Mouse (Mus musculus) neural tube, embryonic 15.5 days (tissue): ENCODE data around the gene Arl2. TPM values are rescaled to one million over a fixed set of nuclear protein-coding genes. Genes with fewer than 3 reads are reported as not detected.
"Not testable (repeated sequence)": the region's sequence is repeated elsewhere in the genome, so short reads cannot be mapped to it uniquely, and the experiment has no call there.

ENCODE experiments used
- ATAC-seq: fragments of 200-750 bp; cut with Nextera tagmentation; 2 replicates; pipeline ENCODE4 v1.8.0; 2017; ENCODE audit warnings: mild to moderate bottlenecking, moderate TSS enrichment, moderate library complexity; ENCODE audit not compliant: low FRiP score
- H3K27ac ChIP-seq: fragments of 300-500 bp; sonication (generic); replicated peaks from 2 replicates; pipeline ENCODE4 v1.5.1; 2015; ENCODE audit warnings: mild to moderate bottlenecking, inconsistent platforms
- H3K27me3 ChIP-seq: fragments of 300-500 bp; sonication (generic); replicated peaks from 2 replicates; pipeline ENCODE4 v1.6.1; 2015; ENCODE audit warnings: inconsistent platforms
- H3K36me3 ChIP-seq: fragments of 300-500 bp; sonication (generic); 2 replicates; pipeline ENCODE4 v1.6.1; 2015; ENCODE audit warnings: inconsistent platforms
- H3K4me1 ChIP-seq: fragments of 300-500 bp; sonication (generic); 2 replicates; pipeline ENCODE4 v1.6.1; 2015; ENCODE audit warnings: inconsistent platforms
- H3K4me2 ChIP-seq: fragments of 300-500 bp; sonication (generic); 2 replicates; pipeline ENCODE4 v1.6.1; 2015; ENCODE audit warnings: inconsistent platforms, mild to moderate bottlenecking, moderate library complexity
- H3K4me3 ChIP-seq: fragments of 300-500 bp; sonication (generic); replicated peaks from 2 replicates; pipeline ENCODE4 v1.5.1; 2015; ENCODE audit warnings: mild to moderate bottlenecking, inconsistent platforms
- H3K9ac ChIP-seq: fragments of 300-500 bp; sonication (generic); replicated peaks from 2 replicates; pipeline ENCODE4 v1.6.1; 2015; ENCODE audit warnings: mild to moderate bottlenecking, inconsistent platforms
- H3K9me3 ChIP-seq: fragments of 300-500 bp; sonication (generic); replicated peaks from 2 replicates; pipeline ENCODE4 v1.6.1; 2016; ENCODE audit warnings: inconsistent platforms
- WGBS: fragments of 180-500 bp; shearing (Covaris S2); methylation state at CpG from one replicate; pipeline ENCODE4 v1.1.7; 2015; ENCODE audit warnings: mixed read lengths; 5-methylcytosine and 5-hydroxymethylcytosine counted together
- polyA plus RNA-seq: library from polyadenylated mRNA; unstranded; fragments of >200 nt; fragmentation: Nextera tagmentation; extraction: Ambion mirVana; gene quantifications from 2 replicates; pipeline ENCODE4 v1.2.1, GENCODE M21; 2015

Arl2 gene
- polyA plus RNA-seq, 1 experiment from 2014 or later = 157 TPM

GRCm38 (mm10) chr19:6144842-6145241, 3.5 kb upstream of the Arl2 start:
- ATAC-seq = no peak
- no peak overlapping the region for H3K4me3 ChIP-seq
- no peaks in the 10 kb centered on the region for H3K9me3 ChIP-seq
- H3K9ac ChIP-seq = no peak overlapping the region
- H3K36me3 ChIP-seq = no peaks in the 10 kb centered on the region
- H3K4me2 ChIP-seq = no peak overlapping the region
- peaks cover 14% of the 10 kb centered on the region for H3K4me1 ChIP-seq
- no peak overlapping the region for H3K27ac ChIP-seq
- no peaks in the 10 kb centered on the region for H3K27me3 ChIP-seq
- WGBS = 81% methylated on average over 5 of the region's 5 CpGs

- Histone ChIP-seq H3K36me3 (peaks cover 16% of the 10 kb centered on the region), H3K4me1 (peaks cover 19% of the 10 kb centered on the region), H3K9me3 (no peaks in the 10 kb centered on the region), H3K27ac (peak within 1 kb of the TSS; percentile 100), H3K4me3 (peak within 1 kb of the TSS; percentile 72), H3K9ac (peak within 1 kb of the TSS; percentile 92), H3K4me2 (peak within 1 kb of the TSS; percentile 87), H3K27me3 (no peaks in the 10 kb centered on the region)
- peak; percentile 93 for ATAC-seq
- WGBS = under 1% methylated on average over 66 of the region's 68 CpGs
Observed at GRCm38 (mm10) chr19:6140678-6141393, 512 bp downstream of the Arl2 start, which contains the start of gene Batf2. Gene Batf2 (plus strand): TSS chr19:6140983.

GRCm38 (mm10) chr19:6140374-6140677, 1.0 kb downstream of the Arl2 start:
- peak overlapping the region; percentile 87 for H3K4me2 ChIP-seq
- peak overlapping the region; percentile 100 for H3K27ac ChIP-seq
- WGBS = 5% methylated on average over 16 of the region's 16 CpGs
- H3K36me3 ChIP-seq = peaks cover 21% of the 10 kb centered on the region
- peaks cover 19% of the 10 kb centered on the region for H3K4me1 ChIP-seq
- no peaks in the 10 kb centered on the region for H3K27me3 ChIP-seq
- H3K4me3 ChIP-seq = peak overlapping the region; percentile 72
- no peaks in the 10 kb centered on the region for H3K9me3 ChIP-seq
- ATAC-seq = no peak
- H3K9ac ChIP-seq = peak overlapping the region; percentile 92

GRCm38 (mm10) chr19:6139701-6140100, 1.6 kb downstream of the Arl2 start:
- H3K36me3 ChIP-seq = peaks cover 27% of the 10 kb centered on the region
- H3K4me3 ChIP-seq = peak overlapping the region; percentile 72
- H3K27ac ChIP-seq = peak overlapping the region; percentile 100
- peak overlapping the region; percentile 87 for H3K4me2 ChIP-seq
- 96% methylated on average over 6 of the region's 6 CpGs for WGBS
- H3K27me3 ChIP-seq = no peaks in the 10 kb centered on the region
- H3K4me1 ChIP-seq = peaks cover 19% of the 10 kb centered on the region
- no peak for ATAC-seq
- H3K9ac ChIP-seq = peak overlapping the region; percentile 92
- H3K9me3 ChIP-seq = no peaks in the 10 kb centered on the region

GRCm38 (mm10) chr19:6136397-6136796, 5.0 kb downstream of the Arl2 start:
- 92% methylated on average over 3 of the region's 3 CpGs for WGBS
- no peak overlapping the region for H3K4me2 ChIP-seq

GRCm38 (mm10) chr19:6133197-6133596, 8.2 kb downstream of the Arl2 start:
- not testable (repeated sequence) for H3K4me2 ChIP-seq, H3K27ac ChIP-seq, H3K4me3 ChIP-seq, H3K9me3 ChIP-seq, H3K4me1 ChIP-seq, H3K27me3 ChIP-seq, ATAC-seq
- 54% methylated on average over 1 of the region's 1 CpGs for WGBS
- Histone ChIP-seq H3K9ac (0 out of 2 replicates have a peak overlapping the region, but pooled peaks have one; percentile 10), H3K36me3 (peaks cover 35% of the 10 kb centered on the region)

More at GRCm38 (mm10) chr19:6136397-6136796, 5.0 kb downstream of the Arl2 start:
- Histone ChIP-seq H3K9me3 (no peaks in the 10 kb centered on the region), H3K9ac (no peak overlapping the region), H3K4me3 (no peak overlapping the region), H3K27ac (no peak overlapping the region), H3K27me3 (no peaks in the 10 kb centered on the region), H3K36me3 (peaks cover 35% of the 10 kb centered on the region), H3K4me1 (peaks cover 12% of the 10 kb centered on the region)
- no peak for ATAC-seq

- H3K4me1 ChIP-seq = peaks cover 4% of the 10 kb centered on the region
- H3K9ac ChIP-seq = 0 out of 2 replicates have a peak overlapping the region, but pooled peaks have one; percentile 10
- H3K4me3 ChIP-seq = no peak overlapping the region
- no peak overlapping the region for H3K4me2 ChIP-seq
- peaks cover 29% of the 10 kb centered on the region for H3K36me3 ChIP-seq
- H3K27ac ChIP-seq = peak overlapping the region; percentile 9; the same call in 1 of the 2 replicates
- H3K9me3 ChIP-seq = no peaks in the 10 kb centered on the region
- H3K27me3 ChIP-seq = no peaks in the 10 kb centered on the region
- 74% methylated on average over 7 of the region's 7 CpGs for WGBS
- no peak for ATAC-seq
Observed at GRCm38 (mm10) chr19:6132171-6132827, 9.0 kb downstream of the Arl2 start.

- not testable (repeated sequence) for H3K27me3 ChIP-seq, H3K9me3 ChIP-seq, ATAC-seq, H3K27ac ChIP-seq, H3K4me1 ChIP-seq, H3K4me3 ChIP-seq, H3K9ac ChIP-seq, H3K4me2 ChIP-seq
- peaks cover 16% of the 10 kb centered on the region for H3K36me3 ChIP-seq
- WGBS = 86% methylated on average over 7 of the region's 7 CpGs
Observed at GRCm38 (mm10) chr19:6130414-6131128, 10.8 kb downstream of the Arl2 start.

GRCm38 (mm10) chr19:6127760-6128341, 13.5 kb downstream of the Arl2 start, which contains the start of gene Snx15:
Gene Snx15 (minus strand): TSS chr19:6128304.
- H3K9me3 ChIP-seq = no peaks in the 10 kb centered on the region
- under 1% methylated on average over 32 of the region's 32 CpGs for WGBS
- H3K27ac ChIP-seq = peak within 1 kb of the TSS; percentile 94
- no peaks in the 10 kb centered on the region for H3K27me3 ChIP-seq
- peak; percentile 96 for ATAC-seq
- H3K4me2 ChIP-seq = peak within 1 kb of the TSS; percentile 57
- H3K36me3 ChIP-seq = 0 out of 2 replicates have a peak, but pooled peaks cover 5% of the 10 kb centered on the region
- H3K9ac ChIP-seq = peak within 1 kb of the TSS; percentile 74
- H3K4me1 ChIP-seq = peaks cover 13% of the 10 kb centered on the region
- peak within 1 kb of the TSS; percentile 57 for H3K4me3 ChIP-seq

- Histone ChIP-seq H3K9me3 (no peaks in the 10 kb centered on the region), H3K4me2 (peak overlapping the region; percentile 57), H3K27ac (peak overlapping the region; percentile 94; the same call in 1 of the 2 replicates), H3K4me3 (peak overlapping the region; percentile 57), H3K36me3 (0 out of 2 replicates have a peak, but pooled peaks cover 5% of the 10 kb centered on the region), H3K27me3 (no peaks in the 10 kb centered on the region), H3K9ac (no peak overlapping the region), H3K4me1 (peaks cover 13% of the 10 kb centered on the region)
- WGBS = 73% methylated on average over 10 of the region's 10 CpGs
- no peak for ATAC-seq
Observed at GRCm38 (mm10) chr19:6126789-6127580, 14.4 kb downstream of the Arl2 start.
